Mouse (Mus musculus): ENCODE data around the gene Slamf7. TPM values are rescaled to one million over a fixed set of nuclear protein-coding genes. Genes with fewer than 3 reads are reported as not detected.
"Not testable (repeated sequence)": the region's sequence is repeated elsewhere in the genome, so short reads cannot be mapped to it uniquely, and the experiment has no call there.

Gene Slamf7
- polyA plus RNA-seq (2015; fragmentation: Nextera tagmentation; extraction: Ambion mirVana): not detected in 2 replicates

DNA sequence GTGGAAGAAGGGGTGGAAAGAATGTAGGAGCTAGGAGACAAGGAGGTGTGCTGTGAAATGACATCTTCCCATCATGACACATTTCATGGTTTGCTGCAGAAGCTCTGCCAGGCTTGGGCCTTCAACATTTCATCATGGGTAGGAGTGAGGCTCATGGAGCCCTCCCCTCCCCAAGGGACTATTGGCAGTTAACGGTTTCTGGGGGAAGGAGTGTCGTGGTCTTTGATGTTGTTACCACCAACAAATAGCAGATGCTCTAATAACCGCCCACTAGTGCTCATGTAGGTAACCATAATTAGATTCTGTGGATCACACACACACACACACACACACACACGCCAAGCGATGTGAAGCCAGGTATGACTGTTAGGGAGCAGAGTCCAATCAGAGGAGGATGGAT is at the start of gene Slamf7:
Slamf7 (minus strand) TSS at position 302 of the 400 bp plus-strand sequence.
- Histone ChIP-seq H3K27me3 (no peaks in the 10 kb centered on the region), H3K36me3 (no peaks in the 10 kb centered on the region), H3K9me3 (replicated peaks) (no peaks in the 10 kb centered on the region), H3K27ac (no peak within 1 kb of the TSS), H3K9ac (no peak within 1 kb of the TSS), H3K4me2 (no peak within 1 kb of the TSS), H3K4me3 (replicated peaks) (no peak within 1 kb of the TSS), H3K4me1 (replicated peaks) (no peaks in the 10 kb centered on the region)
- WGBS (ENCODE audit: insufficient replicate concordance): 62% methylated on average over 5 of the region's 5 CpGs
- ATAC-seq (ENCODE audit: low read depth) (no peak), DNase-seq (no peak)

DNA sequence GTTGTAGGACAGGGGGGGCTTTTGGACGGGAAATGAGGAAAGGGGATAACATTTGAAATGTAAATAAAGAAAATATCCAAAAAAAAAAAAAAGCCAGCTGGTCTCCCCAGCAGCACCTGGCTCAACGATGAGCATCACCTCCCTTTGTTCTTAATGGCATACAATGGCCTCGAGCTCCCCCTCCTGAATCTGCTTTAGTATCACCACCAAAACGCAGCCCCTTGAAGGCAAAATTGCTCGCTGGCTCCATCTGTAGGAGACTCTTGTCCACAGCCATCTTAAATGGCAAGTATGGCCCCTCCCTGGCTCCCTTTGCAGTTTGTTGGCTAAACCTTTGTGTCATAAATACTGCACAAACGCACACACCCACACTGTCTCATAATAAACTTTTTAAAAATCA is 46.1 kb upstream of the Slamf7 start:
- no peaks in the 10 kb centered on the region for H3K36me3 ChIP-seq
- H3K27ac ChIP-seq: no peak overlapping the region
- H3K4me3 ChIP-seq (replicated peaks): no peak overlapping the region
- H3K4me1 ChIP-seq (replicated peaks): peaks cover 5% of the 10 kb centered on the region
- H3K9me3 ChIP-seq (replicated peaks): no peaks in the 10 kb centered on the region
- H3K4me2 ChIP-seq: no peak overlapping the region
- ATAC-seq (ENCODE audit: low read depth) (no peak), DNase-seq (peak; percentile 19)
- H3K27me3 ChIP-seq: no peaks in the 10 kb centered on the region
- 8% methylated on average over 6 of the region's 6 CpGs for WGBS (ENCODE audit: insufficient replicate concordance)
- no peak overlapping the region for H3K9ac ChIP-seq

DNA sequence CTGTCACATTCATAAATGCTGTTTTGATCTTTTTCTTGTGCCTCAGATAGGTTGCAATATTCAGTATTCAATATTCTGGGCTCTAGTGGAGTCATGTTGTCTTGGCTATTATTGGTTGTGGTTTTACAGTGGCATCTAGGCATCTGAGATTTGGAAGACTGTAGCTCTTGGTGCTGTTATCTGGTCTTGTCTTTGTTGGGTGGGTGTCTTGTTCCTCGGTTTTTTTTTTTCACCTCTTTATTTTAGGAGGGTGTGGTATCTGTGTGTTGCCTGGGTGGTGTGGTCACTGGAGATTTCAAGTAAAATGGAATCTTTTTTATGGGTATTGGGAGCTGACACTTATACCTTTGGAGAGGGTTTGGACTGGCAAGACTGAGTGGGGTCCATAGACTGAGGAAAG is 41.1 kb upstream of the Slamf7 start:
- 14% methylated on average over 1 of the region's 1 CpGs for WGBS (ENCODE audit: insufficient replicate concordance)
- H3K9ac ChIP-seq: no peak overlapping the region

DNA sequence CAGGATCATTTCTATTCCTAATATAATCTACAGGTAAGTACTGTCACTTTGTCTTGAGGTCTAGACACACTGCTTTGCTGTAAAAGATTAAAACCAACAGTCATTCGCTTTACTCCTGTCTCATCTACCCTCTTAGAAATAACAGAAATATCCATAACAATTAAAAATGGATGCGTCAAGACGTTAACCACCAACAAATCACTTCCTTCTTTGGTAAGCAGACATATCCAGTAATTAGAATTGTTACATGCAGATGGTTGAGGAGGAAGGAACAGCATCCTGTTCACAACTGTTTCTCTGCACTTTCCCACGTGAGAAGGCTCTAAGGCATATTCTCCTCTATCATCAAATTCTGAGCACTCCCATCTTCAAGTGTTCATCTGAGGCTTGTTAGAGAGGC is 34.5 kb upstream of the Slamf7 start:
- DNase-seq (no peak), ATAC-seq (ENCODE audit: low read depth) (no peak)
- Histone ChIP-seq H3K27ac (no peak overlapping the region), H3K27me3 (no peaks in the 10 kb centered on the region), H3K36me3 (no peaks in the 10 kb centered on the region), H3K4me3 (replicated peaks) (no peak overlapping the region), H3K9ac (no peak overlapping the region), H3K4me1 (replicated peaks) (no peaks in the 10 kb centered on the region), H3K9me3 (replicated peaks) (no peaks in the 10 kb centered on the region), H3K4me2 (no peak overlapping the region)
- 52% methylated on average over 4 of the region's 4 CpGs for WGBS (ENCODE audit: insufficient replicate concordance)

More for the DNA sequence above, 41.1 kb upstream of the Slamf7 start:
- H3K4me1 ChIP-seq (replicated peaks): peaks cover 6% of the 10 kb centered on the region
- H3K9me3 ChIP-seq (replicated peaks): no peaks in the 10 kb centered on the region
- ATAC-seq (ENCODE audit: low read depth): no peak
- H3K27ac ChIP-seq: no peak overlapping the region
- no peaks in the 10 kb centered on the region for H3K27me3 ChIP-seq
- H3K36me3 ChIP-seq: no peaks in the 10 kb centered on the region
- H3K4me3 ChIP-seq (replicated peaks): no peak overlapping the region
- no peak for DNase-seq
- no peak overlapping the region for H3K4me2 ChIP-seq

DNA sequence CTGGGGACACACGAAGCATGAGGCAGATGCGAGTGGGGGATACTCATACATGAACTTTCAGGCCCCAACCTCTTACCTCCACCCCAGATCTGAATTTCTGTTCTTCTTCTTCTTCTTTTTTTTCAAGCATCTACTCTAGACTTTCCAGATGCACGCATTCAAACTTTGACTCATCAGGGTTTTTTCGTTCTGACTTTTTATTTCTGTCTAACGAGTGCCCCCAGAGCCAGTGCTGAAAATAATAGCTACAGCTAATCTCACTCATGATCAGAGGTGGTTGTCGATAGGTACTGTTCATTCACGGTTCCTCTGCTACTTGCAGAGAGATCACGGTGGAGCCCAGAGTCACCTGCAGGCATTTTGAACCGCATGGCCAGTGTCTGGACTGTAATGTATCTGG is 32.1 kb upstream of the Slamf7 start:
- Histone ChIP-seq H3K27ac (no peak overlapping the region), H3K4me1 (replicated peaks) (peaks cover 12% of the 10 kb centered on the region), H3K27me3 (no peaks in the 10 kb centered on the region), H3K4me2 (no peak overlapping the region), H3K36me3 (no peaks in the 10 kb centered on the region), H3K4me3 (replicated peaks) (no peak overlapping the region), H3K9me3 (replicated peaks) (no peaks in the 10 kb centered on the region), H3K9ac (no peak overlapping the region)
- 78% methylated on average over 9 of the region's 9 CpGs for WGBS (ENCODE audit: insufficient replicate concordance)
- ATAC-seq (ENCODE audit: low read depth) (no peak), DNase-seq (no peak)

DNA sequence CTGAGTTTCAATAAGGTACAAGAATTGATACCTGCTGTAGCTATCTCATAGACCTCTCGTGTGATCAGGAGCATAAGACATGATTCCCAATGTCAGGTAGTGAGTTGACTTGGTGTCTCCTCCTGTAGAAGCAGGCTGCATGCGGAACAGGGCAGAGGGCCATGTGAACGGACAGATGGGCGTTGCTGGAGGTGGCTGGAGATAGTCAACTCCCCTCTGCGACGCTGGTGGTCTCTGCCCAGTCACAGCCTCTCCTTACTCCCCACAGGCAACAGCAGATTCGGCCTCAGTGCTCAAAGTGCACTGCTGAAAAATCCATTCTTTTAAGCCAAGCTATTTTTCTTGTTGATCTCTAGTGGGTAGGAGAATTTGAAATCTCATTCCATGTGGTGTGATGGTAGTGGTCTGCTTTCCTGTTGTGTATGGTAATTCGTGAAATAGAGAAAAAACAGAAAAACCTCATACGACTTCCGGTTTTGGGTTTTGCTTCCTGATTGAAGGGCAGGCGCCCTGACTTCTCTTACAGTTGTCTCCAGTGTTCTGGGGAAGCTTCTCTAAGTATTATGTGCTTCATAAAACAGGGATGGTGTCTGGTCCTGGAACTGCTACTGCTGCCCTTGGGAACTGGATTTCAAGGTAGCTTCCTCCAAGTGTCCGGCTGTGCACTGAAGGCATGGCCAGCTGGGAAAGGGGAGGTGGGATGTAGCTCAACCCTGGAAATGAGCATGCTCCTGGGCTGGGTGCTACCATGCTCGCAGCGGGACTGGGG is 28.9 kb upstream of the Slamf7 start, which contains the start of gene Cd48:
Cd48 (plus strand) TSS at position 479 of the 769 bp plus-strand sequence.
- Histone ChIP-seq H3K27ac (no peak within 1 kb of the TSS), H3K9me3 (replicated peaks) (no peaks in the 10 kb centered on the region), H3K36me3 (no peaks in the 10 kb centered on the region), H3K4me3 (replicated peaks) (peak within 1 kb of the TSS; percentile 25), H3K9ac (peak within 1 kb of the TSS; percentile 36; the same call in 1 of the 2 replicates), H3K27me3 (no peaks in the 10 kb centered on the region), H3K4me1 (replicated peaks) (peaks cover 21% of the 10 kb centered on the region), H3K4me2 (peak within 1 kb of the TSS; percentile 19; the same call in 1 of the 2 replicates)
- ATAC-seq (ENCODE audit: low read depth): no peak
- WGBS (ENCODE audit: insufficient replicate concordance): 40% methylated on average over 14 of the region's 14 CpGs
- DNase-seq: no peak

DNA sequence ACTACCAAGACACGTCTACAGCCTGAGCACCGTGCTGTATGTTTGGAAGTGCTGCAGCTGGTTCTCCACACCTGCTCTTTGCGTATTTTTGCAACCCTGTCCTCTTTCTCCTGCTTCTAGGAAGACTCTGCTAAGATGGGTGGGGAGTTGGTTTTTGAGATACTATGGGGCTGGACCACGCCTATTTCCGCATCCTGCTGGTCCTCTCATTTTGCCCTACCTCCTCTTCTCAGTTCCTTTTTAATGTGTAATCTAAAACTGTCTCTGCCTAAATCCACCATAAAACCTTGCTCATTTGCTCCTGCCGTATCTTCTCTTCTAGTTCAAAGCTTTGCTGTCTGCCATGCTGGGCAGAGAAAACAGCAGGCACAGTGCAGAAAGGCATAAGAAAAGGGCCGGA is 28.2 kb upstream of the Slamf7 start:
- no peaks in the 10 kb centered on the region for H3K36me3 ChIP-seq
- H3K4me2 ChIP-seq: peak overlapping the region; percentile 17; the same call in 1 of the 2 replicates
- no peak overlapping the region for H3K4me3 ChIP-seq (replicated peaks)
- WGBS (ENCODE audit: insufficient replicate concordance): 43% methylated on average over 7 of the region's 7 CpGs
- H3K27ac ChIP-seq: no peak overlapping the region
- no peak overlapping the region for H3K9ac ChIP-seq
- no peaks in the 10 kb centered on the region for H3K27me3 ChIP-seq
- peaks cover 21% of the 10 kb centered on the region for H3K4me1 ChIP-seq (replicated peaks)
- DNase-seq (no peak), ATAC-seq (ENCODE audit: low read depth) (no peak)
- no peaks in the 10 kb centered on the region for H3K9me3 ChIP-seq (replicated peaks)

DNA sequence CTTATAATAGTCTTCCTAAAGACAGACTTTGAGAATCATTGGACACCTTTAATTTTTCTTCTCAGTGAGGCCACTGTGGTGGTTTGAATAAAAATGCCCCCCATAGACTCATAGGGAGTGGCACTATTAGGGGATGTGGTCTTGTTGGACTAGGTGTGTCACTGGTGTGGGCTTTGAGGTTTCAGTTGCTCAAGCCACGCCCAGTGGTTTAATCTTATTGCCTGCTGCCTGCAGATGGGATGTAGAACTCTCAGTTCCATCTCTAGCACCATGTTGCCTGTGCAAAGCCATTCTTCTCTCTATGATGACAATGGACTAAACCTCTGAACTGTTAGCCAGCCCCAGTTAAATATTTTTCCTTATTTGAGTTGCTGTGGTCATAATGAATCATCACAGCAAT is 24.9 kb upstream of the Slamf7 start:
- 21% methylated on average over 1 of the region's 1 CpGs for WGBS (ENCODE audit: insufficient replicate concordance)
- H3K4me2 ChIP-seq: no peak overlapping the region
- no peak overlapping the region for H3K4me3 ChIP-seq (replicated peaks)
- H3K9ac ChIP-seq: no peak overlapping the region
- no peaks in the 10 kb centered on the region for H3K9me3 ChIP-seq (replicated peaks)
- ATAC-seq (ENCODE audit: low read depth): 0 out of 2 replicates have a peak, but pooled peaks have one; percentile 29
- no peaks in the 10 kb centered on the region for H3K36me3 ChIP-seq
- H3K27me3 ChIP-seq: no peaks in the 10 kb centered on the region
- no peak for DNase-seq
- H3K4me1 ChIP-seq (replicated peaks): peaks cover 43% of the 10 kb centered on the region
- H3K27ac ChIP-seq: no peak overlapping the region

DNA sequence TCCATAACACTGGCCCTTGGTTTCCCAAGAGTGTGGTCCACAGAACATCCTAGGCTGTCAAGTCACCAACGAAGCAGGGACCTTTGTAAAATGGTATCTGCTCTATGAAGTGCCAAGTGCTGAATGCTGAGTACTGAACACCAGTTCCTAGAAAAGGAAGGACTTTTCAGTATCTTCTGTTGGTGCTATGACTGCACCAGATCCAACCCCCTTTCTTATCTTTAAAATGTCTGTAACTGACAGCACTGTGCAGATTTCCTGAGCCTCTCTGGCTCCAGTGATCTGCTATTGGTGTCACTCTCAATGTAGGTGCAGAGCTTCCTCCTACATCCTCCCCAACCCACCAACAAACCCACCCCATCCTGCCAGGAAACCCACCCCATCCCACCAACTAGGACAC is 21.6 kb upstream of the Slamf7 start:
- Histone ChIP-seq H3K4me3 (replicated peaks) (no peak overlapping the region), H3K4me1 (replicated peaks) (peaks cover 31% of the 10 kb centered on the region), H3K27me3 (no peaks in the 10 kb centered on the region), H3K4me2 (no peak overlapping the region), H3K9me3 (replicated peaks) (no peaks in the 10 kb centered on the region), H3K9ac (no peak overlapping the region), H3K36me3 (no peaks in the 10 kb centered on the region), H3K27ac (peak overlapping the region; percentile 54)
- ATAC-seq (ENCODE audit: low read depth) (peak; percentile 89), DNase-seq (no peak)
- 4% methylated on average over 1 of the region's 1 CpGs for WGBS (ENCODE audit: insufficient replicate concordance)

DNA sequence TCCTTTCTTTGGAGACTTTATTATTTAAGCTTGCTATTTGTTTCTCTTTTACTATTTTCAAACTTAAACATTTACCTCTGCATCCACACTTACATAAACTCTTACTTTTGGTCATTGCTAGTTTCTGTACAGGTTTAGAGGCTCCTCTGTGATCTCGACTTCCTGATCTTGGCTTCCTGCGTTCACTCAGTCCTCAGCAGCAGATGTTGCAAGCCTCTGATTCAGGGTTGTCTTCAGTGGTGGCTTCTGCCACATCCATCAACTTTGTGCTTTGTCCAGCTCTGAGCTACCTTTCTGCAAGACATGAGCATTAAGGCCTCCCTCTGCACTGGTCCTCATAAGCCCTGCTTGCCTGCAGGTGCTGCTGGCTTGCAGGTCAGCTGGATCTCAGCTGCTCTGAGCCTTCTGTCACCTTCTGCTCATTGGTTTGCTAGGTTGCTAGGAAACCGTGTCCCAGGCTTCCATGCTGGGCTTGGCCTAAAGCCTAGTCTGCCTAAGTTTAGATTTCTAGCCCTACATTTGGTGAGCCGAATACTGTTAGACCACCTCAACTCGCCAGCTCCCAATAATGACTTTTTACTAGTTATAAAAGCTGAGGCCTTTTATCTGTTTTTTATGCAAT is 20.1 kb upstream of the Slamf7 start:
- DNase-seq (no peak), ATAC-seq (ENCODE audit: low read depth) (no peak)
- Histone ChIP-seq H3K4me3 (replicated peaks) (no peak overlapping the region), H3K36me3 (no peaks in the 10 kb centered on the region), H3K4me1 (replicated peaks) (peaks cover 30% of the 10 kb centered on the region), H3K9me3 (replicated peaks) (no peaks in the 10 kb centered on the region), H3K9ac (no peak overlapping the region), H3K4me2 (no peak overlapping the region), H3K27me3 (no peaks in the 10 kb centered on the region), H3K27ac (no peak overlapping the region)
- 55% methylated on average over 5 of the region's 5 CpGs for WGBS (ENCODE audit: insufficient replicate concordance)

DNA sequence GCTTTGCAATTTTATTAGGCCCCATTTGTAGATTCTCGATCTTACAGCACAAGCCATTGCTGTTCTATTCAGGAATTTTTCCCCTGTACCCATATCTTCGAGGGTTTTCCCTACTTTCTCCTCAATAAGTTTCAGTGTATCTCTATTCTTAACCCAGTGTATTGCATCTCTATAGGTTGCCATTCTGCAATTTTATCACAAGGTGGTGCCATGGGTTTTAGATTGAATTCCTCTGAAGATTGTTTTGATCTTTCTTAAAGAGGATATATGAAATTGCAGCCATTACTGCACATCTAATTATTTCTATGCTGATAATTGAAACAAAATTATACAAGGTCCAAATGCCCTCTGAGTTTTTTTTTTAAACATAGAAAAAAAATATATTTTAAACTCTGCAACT is 19.6 kb upstream of the Slamf7 start:
- WGBS (ENCODE audit: insufficient replicate concordance): 51% methylated on average over 2 of the region's 2 CpGs
- not testable (repeated sequence) for H3K9ac ChIP-seq; H3K36me3 ChIP-seq; DNase-seq; H3K27me3 ChIP-seq; H3K9me3 ChIP-seq (replicated peaks); H3K4me2 ChIP-seq; ATAC-seq (ENCODE audit: low read depth); H3K4me3 ChIP-seq (replicated peaks); H3K27ac ChIP-seq
- peaks cover 25% of the 10 kb centered on the region for H3K4me1 ChIP-seq (replicated peaks)
